Mouse (Mus musculus): ENCODE measurements at regions not wholly inside any gene's neighbourhood (a gene's known extent, or its start where the extent isn't known, plus 50 kb on each side); places are given as distances from the start of the nearest gene placed in this dataset.
A peak's percentile ranks its signal among the peaks of the same experiment; 100 is the strongest.

GRCm38 (mm10) chr7:36874004-36874403 is 176.1 kb downstream of the Tshz3 start:
- Histone ChIP-seq H3K27me3 (ENCODE audit: insufficient read depth, low read length) (no peaks in the 10 kb centered on the region), H3K36me3 (ENCODE audit: insufficient read depth, low read length) (no peaks in the 10 kb centered on the region), H3K4me2 (replicated peaks; ENCODE audit: low read depth, low read length) (no peak overlapping the region), H3K27ac (ENCODE audit: low read length) (no peak overlapping the region), H3K4me1 (ENCODE audit: insufficient read depth, low read length) (peaks cover 11% of the 10 kb centered on the region), H3K9me3 (ENCODE audit: low read length) (no peaks in the 10 kb centered on the region), H3K9ac (replicated peaks; ENCODE audit: low read length) (no peak overlapping the region), H3K4me3 (ENCODE audit: low read length) (no peak overlapping the region)
- 78% methylated on average over 5 of the region's 5 CpGs for WGBS
- no peak for ATAC-seq (ENCODE audit: low FRiP score, low TSS enrichment)

GRCm38 (mm10) chr7:36877686-36878085 is 179.8 kb downstream of the Tshz3 start:
- H3K27ac ChIP-seq (ENCODE audit: low read length) = no peak overlapping the region
- 0 out of 2 replicates have a peak overlapping the region, but pooled peaks have one; percentile 24 for H3K9ac ChIP-seq (replicated peaks; ENCODE audit: low read length)
- ATAC-seq (ENCODE audit: low FRiP score, low TSS enrichment) = no peak
- H3K4me2 ChIP-seq (replicated peaks; ENCODE audit: low read depth, low read length) = no peak overlapping the region
- 14% methylated on average over 7 of the region's 7 CpGs for WGBS
- no peaks in the 10 kb centered on the region for H3K27me3 ChIP-seq (ENCODE audit: insufficient read depth, low read length)
- H3K9me3 ChIP-seq (ENCODE audit: low read length) = no peaks in the 10 kb centered on the region
- no peaks in the 10 kb centered on the region for H3K36me3 ChIP-seq (ENCODE audit: insufficient read depth, low read length)
- H3K4me1 ChIP-seq (ENCODE audit: insufficient read depth, low read length) = peaks cover 11% of the 10 kb centered on the region
- no peak overlapping the region for H3K4me3 ChIP-seq (ENCODE audit: low read length)

GRCm38 (mm10) chr7:36892776-36893500 is 195.0 kb downstream of the Tshz3 start:
- Histone ChIP-seq H3K9me3 (ENCODE audit: low read length) (no peaks in the 10 kb centered on the region), H3K4me2 (replicated peaks; ENCODE audit: low read depth, low read length) (no peak overlapping the region), H3K9ac (replicated peaks; ENCODE audit: low read length) (no peak overlapping the region), H3K4me1 (ENCODE audit: insufficient read depth, low read length) (0 out of 2 replicates have a peak, but pooled peaks cover 5% of the 10 kb centered on the region), H3K27ac (ENCODE audit: low read length) (no peak overlapping the region), H3K4me3 (ENCODE audit: low read length) (no peak overlapping the region), H3K27me3 (ENCODE audit: insufficient read depth, low read length) (no peaks in the 10 kb centered on the region), H3K36me3 (ENCODE audit: insufficient read depth, low read length) (no peaks in the 10 kb centered on the region)
- ATAC-seq (ENCODE audit: low FRiP score, low TSS enrichment) = no peak
- WGBS = 72% methylated on average over 18 of the region's 18 CpGs

- Histone ChIP-seq H3K4me1 (ENCODE audit: insufficient read depth, low read length) (0 out of 2 replicates have a peak, but pooled peaks cover 5% of the 10 kb centered on the region), H3K36me3 (ENCODE audit: insufficient read depth, low read length) (no peaks in the 10 kb centered on the region), H3K9ac (replicated peaks; ENCODE audit: low read length) (no peak overlapping the region), H3K27me3 (ENCODE audit: insufficient read depth, low read length) (no peaks in the 10 kb centered on the region), H3K9me3 (ENCODE audit: low read length) (no peaks in the 10 kb centered on the region), H3K4me3 (ENCODE audit: low read length) (no peak overlapping the region), H3K27ac (ENCODE audit: low read length) (no peak overlapping the region), H3K4me2 (replicated peaks; ENCODE audit: low read depth, low read length) (no peak overlapping the region)
- 0 out of 2 replicates have a peak, but pooled peaks have one; percentile 46 for ATAC-seq (ENCODE audit: low FRiP score, low TSS enrichment)
- 67% methylated on average over 12 of the region's 12 CpGs for WGBS
Measured at GRCm38 (mm10) chr7:36896339-36896738, 198.4 kb downstream of the Tshz3 start.

- Histone ChIP-seq H3K9me3 (ENCODE audit: low read length) (no peaks in the 10 kb centered on the region), H3K27me3 (ENCODE audit: insufficient read depth, low read length) (no peaks in the 10 kb centered on the region), H3K27ac (ENCODE audit: low read length) (no peak overlapping the region), H3K36me3 (ENCODE audit: insufficient read depth, low read length) (no peaks in the 10 kb centered on the region), H3K4me3 (ENCODE audit: low read length) (no peak overlapping the region), H3K4me1 (ENCODE audit: insufficient read depth, low read length) (peaks cover 5% of the 10 kb centered on the region; the same call in 1 of the 2 replicates), H3K4me2 (replicated peaks; ENCODE audit: low read depth, low read length) (no peak overlapping the region), H3K9ac (replicated peaks; ENCODE audit: low read length) (no peak overlapping the region)
- ATAC-seq (ENCODE audit: low FRiP score, low TSS enrichment) = no peak
- WGBS = 78% methylated on average over 5 of the region's 5 CpGs
Measured at GRCm38 (mm10) chr7:36901537-36901936, 203.6 kb downstream of the Tshz3 start.

- 89% methylated on average over 3 of the region's 3 CpGs for WGBS
- ATAC-seq (ENCODE audit: low FRiP score, low TSS enrichment) = no peak
- H3K4me3 ChIP-seq (ENCODE audit: low read length) = no peak overlapping the region
Measured at GRCm38 (mm10) chr7:36913304-36913703, 215.4 kb downstream of the Tshz3 start.

GRCm38 (mm10) chr7:36914261-36914660 is 216.3 kb downstream of the Tshz3 start:
- ATAC-seq (ENCODE audit: low FRiP score, low TSS enrichment) = no peak
- no peaks in the 10 kb centered on the region for H3K27me3 ChIP-seq (ENCODE audit: insufficient read depth, low read length)
- no peak overlapping the region for H3K4me3 ChIP-seq (ENCODE audit: low read length)
- no peak overlapping the region for H3K9ac ChIP-seq (replicated peaks; ENCODE audit: low read length)
- no peak overlapping the region for H3K4me2 ChIP-seq (replicated peaks; ENCODE audit: low read depth, low read length)
- 67% methylated on average over 9 of the region's 9 CpGs for WGBS
- H3K36me3 ChIP-seq (ENCODE audit: insufficient read depth, low read length) = no peaks in the 10 kb centered on the region
- H3K27ac ChIP-seq (ENCODE audit: low read length) = no peak overlapping the region
- H3K9me3 ChIP-seq (ENCODE audit: low read length) = no peaks in the 10 kb centered on the region
- H3K4me1 ChIP-seq (ENCODE audit: insufficient read depth, low read length) = no peaks in the 10 kb centered on the region

More at GRCm38 (mm10) chr7:36913304-36913703, 215.4 kb downstream of the Tshz3 start:
- no peaks in the 10 kb centered on the region for H3K4me1 ChIP-seq (ENCODE audit: insufficient read depth, low read length)
- H3K4me2 ChIP-seq (replicated peaks; ENCODE audit: low read depth, low read length) = no peak overlapping the region
- no peaks in the 10 kb centered on the region for H3K36me3 ChIP-seq (ENCODE audit: insufficient read depth, low read length)
- no peaks in the 10 kb centered on the region for H3K27me3 ChIP-seq (ENCODE audit: insufficient read depth, low read length)
- H3K9ac ChIP-seq (replicated peaks; ENCODE audit: low read length) = no peak overlapping the region
- no peaks in the 10 kb centered on the region for H3K9me3 ChIP-seq (ENCODE audit: low read length)
- H3K27ac ChIP-seq (ENCODE audit: low read length) = no peak overlapping the region

- WGBS = 80% methylated on average over 5 of the region's 5 CpGs
- H3K4me3 ChIP-seq (ENCODE audit: low read length) = no peak overlapping the region
- H3K4me1 ChIP-seq (ENCODE audit: insufficient read depth, low read length) = no peaks in the 10 kb centered on the region
- no peak overlapping the region for H3K9ac ChIP-seq (replicated peaks; ENCODE audit: low read length)
- no peaks in the 10 kb centered on the region for H3K27me3 ChIP-seq (ENCODE audit: insufficient read depth, low read length)
- H3K36me3 ChIP-seq (ENCODE audit: insufficient read depth, low read length) = no peaks in the 10 kb centered on the region
- ATAC-seq (ENCODE audit: low FRiP score, low TSS enrichment) = no peak
- H3K4me2 ChIP-seq (replicated peaks; ENCODE audit: low read depth, low read length) = no peak overlapping the region
- H3K27ac ChIP-seq (ENCODE audit: low read length) = no peak overlapping the region
- no peaks in the 10 kb centered on the region for H3K9me3 ChIP-seq (ENCODE audit: low read length)
Measured at GRCm38 (mm10) chr7:36915171-36915570, 217.3 kb downstream of the Tshz3 start.

- ATAC-seq (ENCODE audit: low FRiP score, low TSS enrichment) = no peak
- H3K9ac ChIP-seq (replicated peaks; ENCODE audit: low read length) = no peak overlapping the region
- H3K4me1 ChIP-seq (ENCODE audit: insufficient read depth, low read length) = no peaks in the 10 kb centered on the region
- H3K27ac ChIP-seq (ENCODE audit: low read length) = no peak overlapping the region
- H3K36me3 ChIP-seq (ENCODE audit: insufficient read depth, low read length) = no peaks in the 10 kb centered on the region
- no peak overlapping the region for H3K4me2 ChIP-seq (replicated peaks; ENCODE audit: low read depth, low read length)
- H3K9me3 ChIP-seq (ENCODE audit: low read length) = no peaks in the 10 kb centered on the region
- no peak overlapping the region for H3K4me3 ChIP-seq (ENCODE audit: low read length)
- WGBS = 56% methylated on average over 9 of the region's 9 CpGs
- no peaks in the 10 kb centered on the region for H3K27me3 ChIP-seq (ENCODE audit: insufficient read depth, low read length)
Measured at GRCm38 (mm10) chr7:36917011-36917410, 219.1 kb downstream of the Tshz3 start.

GRCm38 (mm10) chr7:36919413-36919812 is 221.5 kb downstream of the Tshz3 start:
- Histone ChIP-seq H3K4me2 (replicated peaks; ENCODE audit: low read depth, low read length) (no peak overlapping the region), H3K4me3 (ENCODE audit: low read length) (no peak overlapping the region), H3K27ac (ENCODE audit: low read length) (no peak overlapping the region), H3K4me1 (ENCODE audit: insufficient read depth, low read length) (no peaks in the 10 kb centered on the region), H3K9me3 (ENCODE audit: low read length) (no peaks in the 10 kb centered on the region), H3K36me3 (ENCODE audit: insufficient read depth, low read length) (no peaks in the 10 kb centered on the region), H3K27me3 (ENCODE audit: insufficient read depth, low read length) (no peaks in the 10 kb centered on the region), H3K9ac (replicated peaks; ENCODE audit: low read length) (no peak overlapping the region)
- ATAC-seq (ENCODE audit: low FRiP score, low TSS enrichment) = no peak
- WGBS = 76% methylated on average over 4 of the region's 4 CpGs

Data from kidney, embryonic 16.5 days (tissue).